Mouse (Mus musculus): Measurements from ENCODE around the gene Elob. TPM values are rescaled to one million over a fixed set of nuclear protein-coding genes. Genes with fewer than 3 reads are reported as not detected.
A peak's percentile ranks its signal among the peaks of the same experiment; 100 is the strongest.

Elob gene
- polyA plus RNA-seq, 1 experiment from 2014 or later, result 1,025 TPM

DNA sequence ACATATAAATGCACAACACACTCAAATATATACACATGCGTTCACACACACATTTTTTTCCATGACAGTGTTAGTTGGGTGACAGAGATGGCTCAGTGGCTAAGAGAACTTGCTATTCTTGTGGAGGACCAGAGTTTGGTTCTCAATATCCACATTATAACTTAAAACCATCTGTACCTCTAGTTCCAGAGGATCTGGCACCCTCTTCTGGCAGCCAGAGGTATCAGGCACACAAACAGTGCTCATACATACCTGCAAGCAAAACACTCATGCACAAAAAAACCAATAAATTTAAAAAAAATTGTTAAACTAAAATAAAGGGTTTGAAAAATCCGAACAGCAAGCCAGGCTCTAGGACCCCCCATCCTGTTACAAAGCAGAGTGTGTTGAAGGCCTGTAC is 21.1 kb upstream of the Elob start:
- no peak overlapping the region for H3K9ac ChIP-seq (ENCODE audit: low read depth, low read length)
- H3K9me3 ChIP-seq (ENCODE audit: control insufficient read depth), result no peaks in the 10 kb centered on the region
- H3K4me1 ChIP-seq (replicated peaks; ENCODE audit: control insufficient read depth, insufficient read depth, low read length), result no peaks in the 10 kb centered on the region
- no peaks in the 10 kb centered on the region for H3K27me3 ChIP-seq (replicated peaks; ENCODE audit: control insufficient read depth, insufficient read depth, low read length)
- ATAC-seq, result no peak
- H3K27ac ChIP-seq (ENCODE audit: low read depth, low read length), result peak overlapping the region; percentile 81
- H3K36me3 ChIP-seq (ENCODE audit: control insufficient read depth, insufficient read depth), result no peaks in the 10 kb centered on the region
- no peak overlapping the region for H3K4me3 ChIP-seq (ENCODE audit: low read depth, low read length)
- no peak overlapping the region for H3K4me2 ChIP-seq (replicated peaks; ENCODE audit: low read depth)
- 72% methylated on average over 2 of the region's 2 CpGs for WGBS
- peak; percentile 61 for TF ChIP-seq CTCF (IDR thresholded peaks at IDR 0.05; ENCODE audit: low read depth)

DNA sequence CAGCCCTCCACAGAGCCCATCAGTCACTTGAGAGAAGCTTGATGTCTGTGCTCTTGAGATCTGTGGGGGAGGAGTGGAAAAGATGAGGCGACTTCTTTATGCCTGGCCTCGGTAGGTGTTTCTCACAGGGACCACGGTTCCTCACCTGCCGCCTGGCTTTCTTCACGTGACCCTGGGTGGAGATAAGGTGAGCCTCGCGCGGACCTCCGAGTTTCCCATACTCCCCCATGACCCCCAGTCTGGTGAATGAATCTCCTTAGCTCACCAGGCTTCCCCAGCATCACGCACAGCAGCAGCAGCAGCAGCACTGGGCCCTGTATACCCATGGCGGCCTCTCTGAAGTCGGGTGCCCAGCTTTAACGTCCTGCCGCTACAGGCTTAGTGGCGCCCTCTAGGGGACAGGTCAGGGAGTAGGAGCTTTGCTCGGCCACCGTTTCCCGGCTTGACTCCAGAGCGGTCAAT is 14.9 kb upstream of the Elob start, which contains the start of the genes Prss32 and Prss41:
Gene Prss32 (plus strand): TSS at position 44 of the 462 bp plus-strand sequence.
Gene Prss41 (minus strand): TSS at position 361 of the 462 bp plus-strand sequence.
- Histone ChIP-seq H3K27me3 (replicated peaks; ENCODE audit: control insufficient read depth, insufficient read depth, low read length) (no peaks in the 10 kb centered on the region), H3K9ac (ENCODE audit: low read depth, low read length) (no peak within 1 kb of the TSS), H3K36me3 (ENCODE audit: control insufficient read depth, insufficient read depth) (no peaks in the 10 kb centered on the region), H3K4me2 (replicated peaks; ENCODE audit: low read depth) (peak within 1 kb of the TSS; percentile 43), H3K4me1 (replicated peaks; ENCODE audit: control insufficient read depth, insufficient read depth, low read length) (no peaks in the 10 kb centered on the region), H3K9me3 (ENCODE audit: control insufficient read depth) (no peaks in the 10 kb centered on the region), H3K27ac (ENCODE audit: low read depth, low read length) (no peak within 1 kb of the TSS), H3K4me3 (ENCODE audit: low read depth, low read length) (peak within 1 kb of the TSS; percentile 23; the same call in 1 of the 2 replicates)
- 15% methylated on average over 19 of the region's 19 CpGs for WGBS
- peak; percentile 55 for ATAC-seq
- peak; percentile 87 for TF ChIP-seq CTCF (IDR thresholded peaks at IDR 0.05; ENCODE audit: low read depth)

DNA sequence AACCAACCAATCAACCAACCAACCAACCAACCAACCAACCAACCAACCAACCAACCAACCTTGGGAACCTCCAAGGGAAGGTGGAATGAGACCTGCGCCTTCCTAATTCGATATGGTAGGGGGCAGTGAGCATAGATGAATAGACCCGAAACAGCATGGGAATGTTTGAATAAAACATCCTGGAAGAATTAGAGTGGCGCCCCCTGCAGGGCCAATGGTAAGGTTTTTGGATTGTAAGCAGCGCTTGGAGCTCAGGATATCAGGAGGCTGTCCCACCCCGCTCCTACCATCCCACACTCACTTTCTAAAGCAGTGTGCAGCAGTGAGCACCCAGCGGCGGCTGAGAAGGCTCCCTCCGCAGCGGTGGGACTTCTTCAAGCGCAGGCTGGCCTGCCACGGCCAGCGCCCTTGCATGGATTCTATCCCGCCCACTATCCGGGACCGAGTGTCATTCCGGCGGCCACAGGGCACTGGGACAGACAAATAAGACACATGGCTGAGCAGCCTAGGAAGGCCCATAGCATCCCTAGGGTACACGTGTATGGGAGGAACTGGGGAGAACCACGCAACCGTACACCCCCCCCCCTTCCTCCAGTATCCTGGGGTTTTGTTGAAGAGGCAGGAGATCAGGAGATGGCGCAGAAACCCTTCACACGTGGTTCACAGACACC is 14.3 kb upstream of the Elob start:
- WGBS, result 55% methylated on average over 23 of the region's 23 CpGs
- H3K9ac ChIP-seq (ENCODE audit: low read depth, low read length), result no peak overlapping the region
- TF ChIP-seq CTCF (IDR thresholded peaks at IDR 0.05; ENCODE audit: low read depth), result peak; percentile 52
- no peak overlapping the region for H3K4me3 ChIP-seq (ENCODE audit: low read depth, low read length)
- no peaks in the 10 kb centered on the region for H3K9me3 ChIP-seq (ENCODE audit: control insufficient read depth)
- H3K4me2 ChIP-seq (replicated peaks; ENCODE audit: low read depth), result peak overlapping the region; percentile 43
- no peak overlapping the region for H3K27ac ChIP-seq (ENCODE audit: low read depth, low read length)
- H3K4me1 ChIP-seq (replicated peaks; ENCODE audit: control insufficient read depth, insufficient read depth, low read length), result no peaks in the 10 kb centered on the region
- ATAC-seq, result no peak
- no peaks in the 10 kb centered on the region for H3K27me3 ChIP-seq (replicated peaks; ENCODE audit: control insufficient read depth, insufficient read depth, low read length)
- H3K36me3 ChIP-seq (ENCODE audit: control insufficient read depth, insufficient read depth), result no peaks in the 10 kb centered on the region

DNA sequence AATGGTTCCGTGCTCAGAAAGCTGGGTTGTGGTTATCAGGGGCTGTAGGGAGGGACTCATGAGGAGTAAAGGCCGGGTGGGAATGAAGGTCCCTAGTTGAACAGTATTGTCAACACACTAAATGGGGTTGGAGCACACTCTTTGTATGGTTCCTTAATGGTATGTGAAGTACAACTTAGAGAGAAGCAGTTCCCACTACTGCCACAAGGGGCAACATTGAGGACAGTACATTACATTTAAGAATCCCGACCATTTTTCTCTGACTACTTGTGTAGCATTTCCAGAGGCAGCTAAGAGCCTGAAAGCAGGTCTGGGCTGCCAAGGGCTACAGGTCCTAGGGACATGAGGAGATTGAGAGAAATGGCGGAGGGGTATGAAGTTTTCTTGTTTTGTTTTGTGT is 12.2 kb upstream of the Elob start:
- no peak overlapping the region for H3K9ac ChIP-seq (ENCODE audit: low read depth, low read length)
- H3K9me3 ChIP-seq (ENCODE audit: control insufficient read depth), result no peaks in the 10 kb centered on the region
- no peaks in the 10 kb centered on the region for H3K27me3 ChIP-seq (replicated peaks; ENCODE audit: control insufficient read depth, insufficient read depth, low read length)
- peak; percentile 80 for TF ChIP-seq CTCF (IDR thresholded peaks at IDR 0.05; ENCODE audit: low read depth)
- H3K4me1 ChIP-seq (replicated peaks; ENCODE audit: control insufficient read depth, insufficient read depth, low read length), result no peaks in the 10 kb centered on the region
- no peak overlapping the region for H3K4me2 ChIP-seq (replicated peaks; ENCODE audit: low read depth)
- ATAC-seq, result no peak
- H3K4me3 ChIP-seq (ENCODE audit: low read depth, low read length), result no peak overlapping the region
- 32% methylated on average over 4 of the region's 4 CpGs for WGBS
- H3K36me3 ChIP-seq (ENCODE audit: control insufficient read depth, insufficient read depth), result no peaks in the 10 kb centered on the region
- no peak overlapping the region for H3K27ac ChIP-seq (ENCODE audit: low read depth, low read length)

DNA sequence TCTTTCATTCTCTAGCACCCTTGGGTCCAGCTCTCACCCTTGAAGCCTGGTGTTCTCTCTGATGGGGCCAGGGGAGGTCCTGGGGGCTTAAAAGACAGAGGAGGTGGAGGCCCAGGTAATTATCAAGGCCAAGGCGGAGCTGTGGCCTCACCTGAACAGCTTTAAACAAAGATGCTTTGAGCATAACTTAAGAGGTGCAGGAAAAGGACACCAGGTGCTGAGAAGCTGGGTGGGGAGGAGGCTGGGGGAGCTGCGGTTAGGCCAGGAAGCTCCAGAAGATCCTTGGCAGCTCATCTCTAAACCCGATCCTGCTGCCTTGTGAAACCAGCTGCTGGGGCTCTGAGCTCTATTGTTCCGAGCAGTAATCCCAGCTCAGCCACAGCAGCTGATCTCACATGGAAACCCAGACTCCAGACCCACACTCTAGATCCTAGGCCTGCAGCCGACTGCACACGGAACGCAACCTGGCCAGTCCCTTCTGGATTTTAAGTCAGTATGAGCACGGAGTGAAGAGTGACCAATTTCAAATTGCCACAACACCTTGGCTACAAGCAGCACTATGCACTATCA is 7.2 kb upstream of the Elob start, which contains the start of gene Prss33:
Gene Prss33 (minus strand): TSS at position 51 of the 570 bp plus-strand sequence.
- H3K9me3 ChIP-seq (ENCODE audit: control insufficient read depth), result no peaks in the 10 kb centered on the region
- no peak within 1 kb of the TSS for H3K4me2 ChIP-seq (replicated peaks; ENCODE audit: low read depth)
- no peaks in the 10 kb centered on the region for H3K27me3 ChIP-seq (replicated peaks; ENCODE audit: control insufficient read depth, insufficient read depth, low read length)
- no peak for ATAC-seq
- TF ChIP-seq CTCF (IDR thresholded peaks at IDR 0.05; ENCODE audit: low read depth), result no peak
- no peak within 1 kb of the TSS for H3K4me3 ChIP-seq (ENCODE audit: low read depth, low read length)
- 71% methylated on average over 8 of the region's 8 CpGs for WGBS
- no peaks in the 10 kb centered on the region for H3K4me1 ChIP-seq (replicated peaks; ENCODE audit: control insufficient read depth, insufficient read depth, low read length)
- no peak within 1 kb of the TSS for H3K27ac ChIP-seq (ENCODE audit: low read depth, low read length)
- no peak within 1 kb of the TSS for H3K9ac ChIP-seq (ENCODE audit: low read depth, low read length)
- H3K36me3 ChIP-seq (ENCODE audit: control insufficient read depth, insufficient read depth), result no peaks in the 10 kb centered on the region

DNA sequence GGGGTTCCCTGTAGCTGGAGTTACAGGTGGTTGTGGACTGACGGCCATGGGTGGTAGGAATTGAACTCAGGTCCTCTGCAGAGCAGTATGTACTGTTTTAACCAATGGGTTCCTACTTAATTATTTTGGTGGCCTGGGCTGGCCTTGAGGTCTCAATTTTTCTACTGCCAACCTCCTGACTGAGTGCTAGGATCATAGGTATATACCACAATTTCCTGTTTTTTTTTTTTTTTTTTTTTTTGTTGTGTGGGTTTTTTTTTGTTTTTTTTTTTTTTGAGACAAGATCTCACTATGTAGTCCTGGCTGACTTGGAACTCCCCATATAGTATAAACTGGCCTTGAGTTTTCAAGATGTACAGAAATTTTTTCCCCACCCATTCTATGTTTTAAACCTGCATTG is 2.3 kb upstream of the Elob start:
- Histone ChIP-seq H3K9ac (ENCODE audit: low read depth, low read length) (no peak overlapping the region), H3K27me3 (replicated peaks; ENCODE audit: control insufficient read depth, insufficient read depth, low read length) (no peaks in the 10 kb centered on the region), H3K9me3 (ENCODE audit: control insufficient read depth) (no peaks in the 10 kb centered on the region), H3K4me2 (replicated peaks; ENCODE audit: low read depth) (no peak overlapping the region), H3K36me3 (ENCODE audit: control insufficient read depth, insufficient read depth) (peaks cover 10% of the 10 kb centered on the region; the same call in 1 of the 2 replicates), H3K4me1 (replicated peaks; ENCODE audit: control insufficient read depth, insufficient read depth, low read length) (no peaks in the 10 kb centered on the region; the same call in none of the 2 replicates), H3K4me3 (ENCODE audit: low read depth, low read length) (no peak overlapping the region), H3K27ac (ENCODE audit: low read depth, low read length) (no peak overlapping the region)
- WGBS, result 97% methylated on average over 1 of the region's 1 CpGs
- TF ChIP-seq CTCF (IDR thresholded peaks at IDR 0.05; ENCODE audit: low read depth), result no peak
- ATAC-seq, result no peak

All from intestine, postnatal 0 days (tissue).